ENCODE assay signal across 23 mouse cellular contexts in the genomic region with DNA sequence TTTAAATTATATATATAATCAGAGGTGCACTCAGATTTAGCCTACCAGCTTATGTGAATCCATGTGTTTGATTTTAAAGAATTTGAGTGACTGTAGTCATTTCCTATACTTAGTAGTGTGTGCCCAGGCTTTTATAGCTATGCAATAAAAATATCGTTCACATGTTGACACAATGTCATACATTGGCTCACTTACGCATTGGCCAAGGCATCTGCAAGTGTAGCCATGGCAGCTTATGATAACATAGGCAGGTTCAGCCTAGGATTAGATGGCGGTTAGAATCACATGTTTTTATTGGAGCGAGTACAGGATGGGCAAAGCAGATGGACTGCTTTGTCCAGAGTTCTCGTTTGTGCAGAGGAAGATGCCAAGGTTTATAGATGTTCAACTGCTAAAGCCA.
"Had no signal": no experiment of that assay in that cellular context is flagged by ENCODE, and none has a peak within 500 bp of the region (broad histone marks: within the 10 kb centered on the region; RNA-seq: fewer than 3 reads in every experiment).

No protein-coding gene starts in this region.

- H3K9ac ChIP-seq: limb, embryonic 12.5 days; limb, embryonic 15.5 days; liver, embryonic 14.5 days; liver, postnatal 0 days; lung, embryonic 14.5 days; midbrain, embryonic 12.5 days; neural tube, embryonic 13.5 days had no signal

- ATAC-seq: liver, postnatal 0 days; lung, postnatal 0 days; midbrain, embryonic 16.5 days had no signal

- H3K4me2 ChIP-seq: limb, embryonic 12.5 days; limb, embryonic 15.5 days; liver, embryonic 11.5 days; lung, embryonic 14.5 days; midbrain, embryonic 12.5 days; neural tube, embryonic 13.5 days had no signal

- DNase-seq: kidney, adult 18-20 months; kidney, adult 9 months; kidney, postnatal 25 days; layer of hippocampus, postnatal 36 days; left cerebral cortex, postnatal 4 days; liver, postnatal 0 days; lung, embryonic 14.5 days; retina, postnatal 1 day; right cerebral cortex, postnatal 25 days; thymus, adult 2 months; thymus, postnatal 14 days had no signal

- H3K36me3 ChIP-seq: limb, embryonic 12.5 days; limb, embryonic 15.5 days; midbrain, embryonic 12.5 days; neural tube, embryonic 13.5 days had no signal

- H3K27ac ChIP-seq: kidney, postnatal 0 days; left cerebral cortex, adult 2 months; limb, embryonic 12.5 days; limb, embryonic 15.5 days; liver, embryonic 14.5 days; macrophage; midbrain, embryonic 12.5 days; neural tube, embryonic 13.5 days had no signal

- H3K9me3 ChIP-seq: limb, embryonic 12.5 days; limb, embryonic 15.5 days; midbrain, embryonic 12.5 days; neural tube, embryonic 13.5 days had no signal

- H3K4me3 ChIP-seq: left cerebral cortex, adult 2 months; limb, embryonic 12.5 days; limb, embryonic 15.5 days; midbrain, embryonic 12.5 days; myocyte; neural tube, embryonic 13.5 days had no signal

- H3K4me1 ChIP-seq: limb, embryonic 12.5 days; limb, embryonic 15.5 days; midbrain, embryonic 12.5 days; neural tube, embryonic 13.5 days had no signal

- H3K27me3 ChIP-seq: limb, embryonic 12.5 days; limb, embryonic 15.5 days; midbrain, embryonic 12.5 days; neural tube, embryonic 13.5 days had no signal
